Mouse (Mus musculus) frontal cortex, postnatal 25 days (tissue): ENCODE data around the gene Mov10l1.

ENCODE experiments used
- DNase-seq, 2 experiments: peaks; one replicate each; pipeline ENCODE4 v3.0.0; 2022; ENCODE audit warnings: low spot score in 2 of 2

Mov10l1 gene

DNA sequence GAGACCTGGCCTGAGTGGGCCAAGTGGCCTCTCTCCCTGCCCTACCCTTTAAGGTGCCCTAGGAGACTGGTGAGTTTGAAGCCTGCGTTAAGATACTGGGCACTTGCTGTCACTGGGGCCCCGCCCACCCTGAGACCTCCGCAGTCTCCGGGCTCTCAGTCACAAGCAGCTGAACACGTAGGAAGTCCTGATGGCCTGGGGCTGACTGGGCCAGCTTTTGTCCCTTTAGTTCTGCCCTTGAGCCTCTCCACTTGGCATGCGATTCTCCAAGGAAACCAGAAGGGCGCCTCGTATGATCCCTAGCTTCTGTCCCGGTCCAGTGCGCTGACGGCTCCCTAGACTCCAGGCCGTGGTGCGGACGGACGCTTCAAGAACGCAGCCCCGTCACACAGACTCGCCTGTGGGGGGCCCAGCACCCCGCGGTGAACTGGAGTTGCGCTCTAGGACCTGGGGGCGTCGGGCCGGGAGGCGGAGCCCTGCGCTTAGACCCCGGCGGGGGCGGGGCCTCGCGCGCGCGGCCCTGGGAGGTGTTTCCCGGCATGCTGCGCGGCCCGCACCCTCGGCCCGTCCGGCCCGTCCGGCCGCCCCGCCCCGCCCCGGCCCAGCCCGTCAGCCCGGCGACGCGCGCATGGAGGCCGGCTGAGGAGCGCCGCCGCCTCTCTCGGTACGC, 92.9 kb downstream of the Mov10l1 start:
- peak; percentile 65 for DNase-seq

DNA sequence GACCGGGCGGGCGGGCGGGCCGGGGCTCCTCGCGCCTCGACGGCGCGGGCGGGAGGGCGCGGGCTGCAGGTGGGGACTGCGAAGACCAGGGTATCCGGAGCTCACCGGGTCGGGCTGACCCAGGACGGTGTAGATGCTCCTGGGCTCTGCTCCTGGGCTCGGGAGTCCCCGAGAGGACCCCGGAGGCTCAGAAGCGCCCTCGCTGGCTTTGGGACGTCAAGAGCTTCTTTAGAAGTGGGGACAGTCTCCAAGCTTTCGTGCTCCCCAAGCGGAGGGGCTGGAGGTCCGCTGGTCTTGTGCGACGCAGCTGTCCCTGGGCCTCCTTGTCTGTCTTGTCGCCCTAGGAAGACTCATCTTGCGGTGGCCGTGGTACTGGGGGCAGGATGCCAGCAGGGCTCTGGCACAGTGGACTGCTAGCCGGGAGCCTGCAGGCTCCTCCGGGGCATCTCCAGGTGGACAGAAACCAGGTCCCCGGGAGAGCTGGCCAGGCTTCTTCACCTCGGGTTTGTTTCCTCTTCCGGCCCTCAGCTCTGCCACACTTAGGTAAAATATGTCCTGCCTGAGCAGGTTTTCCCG, 93.5 kb downstream of the Mov10l1 start:
- no peak for DNase-seq

DNA sequence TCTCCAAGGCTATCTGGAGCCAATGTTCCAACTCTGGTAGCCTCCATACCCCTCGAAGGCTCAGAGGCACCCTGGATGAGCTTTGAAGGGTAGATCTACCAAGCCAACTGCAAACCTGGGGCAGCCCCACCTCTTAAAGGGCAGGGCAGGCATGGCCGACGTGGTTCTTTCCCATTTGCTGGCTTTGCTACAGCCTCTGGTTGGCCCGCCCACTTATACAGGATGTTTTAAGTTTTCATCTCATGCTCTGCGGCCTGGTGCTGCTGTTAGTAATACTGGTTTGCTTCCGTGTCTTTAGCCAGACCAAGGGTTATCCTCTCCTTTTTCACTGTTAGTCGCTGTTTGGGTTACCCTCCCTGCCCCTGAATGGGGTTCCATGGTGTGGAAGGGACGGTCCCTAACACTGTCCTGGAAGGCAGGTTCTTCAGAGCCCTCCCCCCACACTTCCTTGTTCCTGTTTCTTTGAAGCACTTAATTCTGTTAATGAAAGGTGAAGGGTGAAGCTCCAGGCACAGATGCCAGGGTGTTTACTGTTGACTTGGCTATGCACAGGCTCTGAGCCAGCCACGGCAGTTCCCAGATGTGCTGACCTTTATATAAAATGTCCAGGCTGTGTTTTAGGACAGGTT, 95.6 kb downstream of the Mov10l1 start:
- no peak for DNase-seq

DNA sequence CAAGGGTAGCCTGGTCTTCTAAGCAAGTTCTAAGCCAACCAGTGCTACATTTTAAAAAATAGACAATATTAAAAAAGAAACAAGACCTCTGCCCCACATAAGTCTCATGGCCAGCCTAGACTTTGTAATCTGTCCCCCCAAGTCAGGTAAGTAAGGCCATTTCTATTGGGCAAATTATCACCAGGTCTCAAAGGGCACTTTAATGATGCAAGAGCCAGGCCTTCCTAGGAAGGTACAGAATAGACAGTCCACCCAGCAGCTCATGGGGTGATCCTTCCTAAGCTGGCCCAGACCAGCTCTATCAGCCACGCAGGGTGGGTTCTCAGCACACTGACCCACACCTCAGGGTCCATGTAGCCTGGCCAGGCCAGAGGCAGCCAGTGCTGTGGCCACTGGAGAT, 101.2 kb downstream of the Mov10l1 start:
- DNase-seq, result no peak

DNA sequence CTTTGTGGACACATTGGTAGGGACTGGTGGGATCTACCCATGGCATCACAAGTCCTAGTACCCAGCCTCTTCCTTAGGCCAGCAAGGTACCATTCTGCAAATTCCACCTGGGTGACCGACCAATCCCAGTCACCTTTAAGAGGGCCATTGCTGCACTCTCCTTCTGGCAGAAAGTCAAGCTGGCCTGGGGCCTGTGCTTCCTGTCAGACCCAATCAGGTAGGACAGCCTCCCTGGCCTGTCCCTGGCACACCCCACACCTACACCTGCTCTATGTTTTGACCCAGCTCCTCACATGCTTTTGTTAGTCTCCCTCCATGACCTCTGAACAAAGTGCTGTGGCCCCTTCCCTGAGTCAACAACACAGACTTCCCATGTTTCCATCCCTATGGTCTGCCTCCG, 102.1 kb downstream of the Mov10l1 start:
- DNase-seq, result no peak

DNA sequence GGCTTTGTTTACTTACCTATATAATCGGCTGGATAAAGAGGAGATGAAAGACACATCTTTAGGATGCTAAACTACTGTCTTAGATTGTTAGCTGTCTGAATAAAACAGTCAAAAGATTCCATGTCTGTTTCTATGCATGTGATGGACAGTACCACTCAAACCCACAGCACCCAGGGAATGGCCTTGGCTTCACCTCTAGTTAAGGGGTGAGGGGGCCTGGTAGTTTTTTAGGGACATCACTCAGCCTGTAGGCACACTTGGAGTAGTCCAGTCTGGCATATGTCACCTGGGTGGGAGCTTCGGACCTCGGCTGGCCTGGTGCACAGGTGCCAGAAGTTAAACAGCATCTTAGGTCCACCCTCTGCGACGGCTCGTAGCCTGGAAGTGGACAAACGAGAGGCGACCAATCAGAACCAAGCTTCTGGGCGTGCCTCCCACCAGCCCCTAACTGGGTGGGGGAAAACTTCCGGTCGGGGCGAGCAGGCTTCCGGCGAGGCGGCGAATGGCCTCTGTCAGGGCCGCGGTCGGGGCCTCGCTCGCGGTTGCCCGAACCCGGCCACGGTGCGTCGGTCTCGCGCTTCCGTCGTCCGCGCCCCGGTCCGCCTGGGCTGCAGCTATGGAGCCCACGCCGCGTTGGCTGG, 106.0 kb downstream of the Mov10l1 start, which contains the start of gene Selenoo:
TSS of gene Selenoo (plus strand) at position 478 of the 641 bp plus-strand sequence.
- peak; percentile 72 to 84 for DNase-seq

DNA sequence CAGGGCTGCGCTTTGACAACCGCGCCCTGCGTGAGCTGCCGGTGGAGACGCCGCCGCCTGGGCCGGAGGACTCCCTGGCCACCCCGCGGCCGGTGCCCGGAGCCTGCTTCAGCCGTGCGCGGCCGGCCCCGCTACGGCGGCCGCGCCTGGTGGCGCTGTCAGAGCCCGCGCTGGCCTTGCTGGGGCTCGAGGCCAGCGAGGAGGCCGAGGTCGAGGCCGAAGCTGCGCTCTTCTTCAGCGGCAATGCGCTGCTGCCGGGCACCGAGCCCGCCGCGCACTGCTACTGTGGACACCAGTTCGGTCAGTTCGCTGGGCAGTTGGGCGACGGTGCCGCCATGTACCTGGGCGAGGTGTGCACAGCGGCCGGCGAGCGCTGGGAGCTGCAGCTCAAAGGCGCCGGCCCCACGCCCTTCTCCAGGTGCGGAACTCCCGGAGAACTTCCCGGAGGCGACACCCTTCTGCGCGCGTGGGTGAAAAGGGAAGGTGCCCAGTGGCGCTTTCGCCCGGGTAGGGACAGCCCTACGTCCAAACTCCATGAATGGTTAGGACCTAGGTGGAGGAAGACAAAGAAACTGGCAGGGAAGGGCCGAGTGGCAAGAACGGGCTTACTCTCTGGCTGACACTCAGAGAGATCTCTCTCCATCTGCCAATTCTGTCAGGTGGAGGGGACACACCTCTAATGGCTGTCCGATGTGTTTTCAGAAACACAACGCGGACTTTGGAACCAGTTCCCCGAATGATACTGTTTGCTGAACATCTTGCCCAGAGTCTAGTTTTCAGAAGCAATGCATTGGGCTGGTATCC, 106.7 kb downstream of the Mov10l1 start:
- DNase-seq, result no peak

DNA sequence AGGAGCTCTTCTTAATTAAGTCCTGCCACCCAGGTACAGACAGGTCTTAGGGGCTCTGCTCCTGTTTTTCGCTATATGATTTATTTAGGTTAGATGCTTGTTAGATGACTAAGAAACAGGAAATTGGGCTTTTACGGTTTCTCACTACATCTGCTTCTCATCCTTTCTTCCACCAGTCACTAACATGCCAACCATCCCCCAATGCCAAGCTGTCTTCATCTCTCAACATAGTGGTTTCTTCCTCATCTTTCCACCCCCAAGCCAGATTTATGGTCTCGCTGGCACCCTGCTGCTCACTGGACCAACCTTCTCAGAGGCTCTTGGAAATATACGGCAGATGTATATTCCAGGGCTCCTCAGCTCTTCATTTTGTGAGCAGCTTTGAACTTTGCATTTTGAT, 108.0 kb downstream of the Mov10l1 start:
- DNase-seq, result no peak

DNA sequence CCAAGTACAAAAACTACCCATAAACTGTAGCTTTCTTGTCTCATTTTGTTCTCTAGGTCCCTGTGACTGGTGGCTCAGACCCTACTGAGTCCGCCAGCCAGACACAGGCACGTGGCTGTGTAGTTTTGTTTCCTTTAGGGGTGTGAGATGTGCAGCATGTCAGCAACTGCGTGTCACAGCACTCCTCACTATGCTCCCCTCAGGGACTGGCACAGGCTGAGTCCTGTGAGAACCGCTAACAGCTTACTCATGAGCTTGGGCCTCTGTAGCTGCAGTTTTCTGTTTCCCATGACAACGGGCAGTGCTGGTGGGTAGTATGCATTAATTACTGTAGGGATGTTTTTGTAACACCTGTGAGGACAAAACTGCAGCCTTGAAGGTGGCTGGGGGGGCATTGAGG, 109.5 kb downstream of the Mov10l1 start:
- no peak for DNase-seq

DNA sequence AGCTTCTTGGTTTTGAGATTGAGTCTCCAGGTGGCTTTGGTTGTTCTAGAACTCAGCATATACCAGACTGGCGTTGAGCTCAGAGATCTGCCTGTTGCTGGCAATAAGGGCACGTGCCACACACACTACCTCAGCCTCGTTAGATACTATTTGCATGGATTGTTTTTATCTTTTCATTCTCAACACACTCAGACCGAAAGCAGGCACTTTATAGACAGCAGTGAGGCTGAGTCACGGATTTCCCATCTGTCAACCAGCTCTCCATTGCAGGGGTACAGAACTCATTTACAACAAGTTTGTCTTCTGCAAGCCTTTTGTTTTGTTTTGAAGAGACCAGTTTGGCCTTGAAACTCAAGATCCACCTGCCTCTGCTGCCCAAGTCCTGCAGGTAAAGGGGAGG, 114.7 kb downstream of the Mov10l1 start:
- DNase-seq, result no peak

DNA sequence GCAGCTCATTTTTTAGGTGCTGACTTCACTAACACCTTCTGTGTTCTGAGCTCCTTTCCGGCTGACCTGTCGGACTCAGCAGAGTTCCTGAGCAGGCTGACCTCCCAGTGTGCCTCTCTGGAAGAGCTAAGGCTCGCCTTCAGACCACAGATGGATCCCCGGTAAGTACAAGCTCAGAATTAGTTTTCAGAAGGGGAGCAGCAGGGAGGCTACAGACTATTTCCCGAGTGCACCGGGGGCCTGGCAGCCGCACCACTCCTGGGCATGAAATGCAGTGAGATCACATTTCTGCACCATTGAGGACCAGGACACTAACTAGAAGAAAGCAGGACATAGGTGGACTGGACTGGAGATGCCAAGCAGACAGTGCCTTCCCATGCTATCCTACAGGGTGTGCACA, 115.9 kb downstream of the Mov10l1 start:
- DNase-seq, result no peak

DNA sequence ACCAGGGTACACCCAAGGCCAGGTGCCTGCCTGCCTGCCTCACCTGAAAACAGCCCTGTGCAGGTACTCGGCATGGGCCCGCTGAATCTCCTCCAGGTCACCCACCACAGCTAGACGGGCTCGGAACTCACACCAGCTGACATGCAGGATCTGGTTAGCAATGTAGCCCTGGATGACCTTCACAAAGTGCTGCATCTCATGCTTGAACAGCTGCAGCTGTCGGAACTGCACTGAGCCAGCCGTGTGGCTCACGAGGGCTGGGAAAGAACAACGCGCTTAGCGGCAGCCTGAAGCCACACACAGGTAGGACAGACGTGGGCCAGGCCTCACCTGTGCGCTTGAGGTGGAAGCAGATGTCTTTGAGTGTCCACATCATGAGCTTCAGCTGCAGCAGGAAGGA, 118.1 kb downstream of the Mov10l1 start:
- DNase-seq, result no peak

DNA sequence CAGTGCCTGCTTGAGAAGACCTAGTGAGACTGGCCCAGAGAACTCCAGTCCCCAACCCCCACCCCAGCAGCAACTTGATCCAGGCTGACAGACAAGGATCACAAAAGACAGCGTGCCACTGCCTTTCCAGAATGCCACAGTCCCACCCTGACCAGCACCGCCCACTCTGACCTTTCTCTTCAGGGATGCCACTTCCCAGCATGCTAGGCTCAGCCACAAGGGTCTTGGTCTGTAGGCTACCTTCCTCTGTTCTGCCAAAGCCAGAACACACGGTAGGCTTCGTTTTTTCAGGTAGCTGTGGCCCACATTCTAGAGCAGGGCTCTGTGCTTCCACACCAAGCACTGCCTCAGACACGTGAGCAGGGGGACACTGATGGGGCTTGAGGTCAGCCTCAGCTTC, 119.9 kb downstream of the Mov10l1 start:
- DNase-seq, result no peak

DNA sequence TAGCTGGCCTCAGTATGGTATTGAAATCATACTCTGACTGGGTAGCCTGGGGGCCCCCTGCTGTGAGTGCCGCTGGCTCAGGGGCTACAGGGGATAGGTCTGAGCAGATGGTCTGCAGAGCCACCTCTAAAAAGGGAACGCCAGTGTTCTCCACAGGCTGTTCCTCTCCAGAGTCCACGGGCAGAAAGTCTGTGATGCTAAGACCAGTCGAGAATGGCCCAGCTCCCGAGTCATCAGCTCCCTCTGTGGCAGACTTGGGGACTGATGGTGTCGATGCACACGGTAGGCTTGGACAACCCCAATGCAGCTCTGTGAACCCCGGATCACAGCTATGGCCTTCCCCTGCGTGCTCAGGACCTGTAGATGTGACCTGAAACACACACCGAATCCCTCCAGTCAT, 121.2 kb downstream of the Mov10l1 start:
- DNase-seq, result no peak

DNA sequence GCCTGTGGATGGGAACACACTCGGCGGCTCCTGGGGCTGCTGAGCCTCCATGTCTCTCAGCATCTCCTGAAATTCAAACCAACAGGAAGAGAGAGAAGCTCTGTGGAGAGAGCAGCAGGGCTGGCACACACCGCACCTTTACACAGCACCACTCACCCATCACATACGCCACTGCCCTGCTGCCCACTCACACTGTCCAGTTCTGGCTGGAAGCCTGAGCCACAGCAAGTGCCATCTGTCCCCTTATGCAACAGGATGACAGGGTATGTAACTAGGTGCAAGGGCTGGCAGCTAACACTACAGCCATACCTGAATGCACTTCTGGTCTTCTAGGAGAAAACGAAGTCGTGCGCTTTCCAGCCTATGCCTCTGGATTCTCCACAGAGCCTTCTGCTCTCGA, 121.7 kb downstream of the Mov10l1 start:
- DNase-seq, result no peak
